Mouse (Mus musculus): ENCODE measurements around the gene Slc16a13. TPM values are rescaled to one million over a fixed set of nuclear protein-coding genes. Genes with fewer than 3 reads are reported as not detected.

Slc16a13 gene
- total and polyA plus RNA-seq, 2 experiments: 1.3 to 3.3 TPM

GRCm38 (mm10) chr11:70193354-70194285, 27.2 kb downstream of the Slc16a13 start:
- H3K79me2 ChIP-seq (ENCODE audit: control insufficient read depth, insufficient read depth, low read length): no peaks in the 10 kb centered on the region
- no peaks in the 10 kb centered on the region for H3K27me3 ChIP-seq (ENCODE audit: control insufficient read depth, insufficient read depth, low read length)
- H3K4me1 ChIP-seq (ENCODE audit: control insufficient read depth, insufficient read depth, low read length): peaks cover 2% of the 10 kb centered on the region; the same call in 1 of the 2 replicates
- no peak for DNase-seq (ENCODE audit: extremely low read depth, low read depth, low spot score)
- WGBS: 68% methylated on average over 11 of the region's 11 CpGs
- H3K9ac ChIP-seq (ENCODE audit: low read depth, low read length): no peak overlapping the region
- no peak overlapping the region for H3K27ac ChIP-seq (replicated peaks; ENCODE audit: insufficient read depth, low read depth, low read length)
- no peaks in the 10 kb centered on the region for H3K36me3 ChIP-seq (ENCODE audit: control insufficient read depth, insufficient read depth, low read length)
- H3K4me3 ChIP-seq (ENCODE audit: insufficient read depth, low read depth, low read length): no peak overlapping the region
- TF ChIP-seq POLR2A (IDR thresholded peaks at IDR 0.05; ENCODE audit: extremely low read depth, insufficient read depth, low read length) (no peak), CTCF (IDR thresholded peaks at IDR 0.05; ENCODE audit: low read depth, low read length) (no peak)

DNA sequence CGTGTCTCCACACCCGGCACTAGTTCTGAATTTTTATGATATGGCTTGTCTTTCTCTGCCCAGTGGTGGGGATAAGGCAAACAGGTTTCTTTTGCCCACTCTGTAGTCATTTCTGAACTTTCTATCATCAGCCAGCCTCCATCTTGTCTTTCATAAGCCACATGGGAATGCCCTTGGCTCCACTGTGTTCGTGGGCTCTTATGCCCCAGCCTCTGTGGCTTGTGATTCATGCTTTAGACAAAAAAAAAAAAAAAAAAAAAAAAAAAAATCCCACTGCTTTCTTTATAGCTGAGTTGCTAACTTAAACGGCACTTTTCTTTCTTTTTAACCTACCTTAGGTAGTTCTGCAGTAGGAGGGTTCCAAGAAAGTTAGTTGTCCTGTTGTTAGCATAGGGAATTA, 28.7 kb downstream of the Slc16a13 start:
- no peak overlapping the region for H3K9ac ChIP-seq (ENCODE audit: low read depth, low read length)
- H3K4me3 ChIP-seq (ENCODE audit: insufficient read depth, low read depth, low read length): no peak overlapping the region
- no peaks in the 10 kb centered on the region for H3K36me3 ChIP-seq (ENCODE audit: control insufficient read depth, insufficient read depth, low read length)
- H3K4me1 ChIP-seq (ENCODE audit: control insufficient read depth, insufficient read depth, low read length): peaks cover 2% of the 10 kb centered on the region; the same call in 1 of the 2 replicates
- 84% methylated on average over 4 of the region's 4 CpGs for WGBS
- no peak for DNase-seq (ENCODE audit: extremely low read depth, low read depth, low spot score)
- H3K79me2 ChIP-seq (ENCODE audit: control insufficient read depth, insufficient read depth, low read length): no peaks in the 10 kb centered on the region
- no peak overlapping the region for H3K27ac ChIP-seq (replicated peaks; ENCODE audit: insufficient read depth, low read depth, low read length)
- H3K27me3 ChIP-seq (ENCODE audit: control insufficient read depth, insufficient read depth, low read length): no peaks in the 10 kb centered on the region
- TF ChIP-seq POLR2A (IDR thresholded peaks at IDR 0.05; ENCODE audit: extremely low read depth, insufficient read depth, low read length) (no peak), CTCF (IDR thresholded peaks at IDR 0.05; ENCODE audit: low read depth, low read length) (no peak)

DNA sequence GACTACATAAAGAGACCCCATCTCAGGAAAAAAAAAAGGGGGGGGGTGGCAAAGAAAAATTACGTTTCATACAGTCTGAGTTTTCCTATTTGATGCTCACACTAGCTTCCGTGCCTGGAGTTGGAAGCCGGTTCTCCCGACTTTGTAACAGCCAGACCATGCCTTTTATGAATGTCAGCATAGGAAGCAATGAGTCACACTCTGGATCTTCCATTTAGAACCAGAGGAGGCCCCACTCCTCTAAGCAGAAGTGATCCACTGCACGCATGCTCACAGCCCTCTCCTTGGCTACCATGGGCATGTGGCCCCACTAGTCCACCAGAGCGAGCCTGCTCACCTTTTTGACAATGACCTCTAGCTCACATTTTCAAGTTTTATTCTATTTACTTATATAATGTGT, 29.7 kb downstream of the Slc16a13 start:
- H3K4me3 ChIP-seq (ENCODE audit: insufficient read depth, low read depth, low read length): no peak overlapping the region
- 89% methylated on average over 6 of the region's 6 CpGs for WGBS
- TF ChIP-seq CTCF (IDR thresholded peaks at IDR 0.05; ENCODE audit: low read depth, low read length) (no peak), POLR2A (IDR thresholded peaks at IDR 0.05; ENCODE audit: extremely low read depth, insufficient read depth, low read length) (no peak)

GRCm38 (mm10) chr11:70189319-70190134, 31.3 kb downstream of the Slc16a13 start:
- peaks cover 2% of the 10 kb centered on the region; the same call in 1 of the 2 replicates for H3K4me1 ChIP-seq (ENCODE audit: control insufficient read depth, insufficient read depth, low read length)
- no peaks in the 10 kb centered on the region for H3K27me3 ChIP-seq (ENCODE audit: control insufficient read depth, insufficient read depth, low read length)
- H3K27ac ChIP-seq (replicated peaks; ENCODE audit: insufficient read depth, low read depth, low read length): no peak overlapping the region
- no peaks in the 10 kb centered on the region for H3K79me2 ChIP-seq (ENCODE audit: control insufficient read depth, insufficient read depth, low read length)
- TF ChIP-seq POLR2A (IDR thresholded peaks at IDR 0.05; ENCODE audit: extremely low read depth, insufficient read depth, low read length): no peak
- WGBS: 84% methylated on average over 28 of the region's 28 CpGs
- no peak for DNase-seq (ENCODE audit: extremely low read depth, low read depth, low spot score)
- no peak overlapping the region for H3K4me3 ChIP-seq (ENCODE audit: insufficient read depth, low read depth, low read length)
- no peak overlapping the region for H3K9ac ChIP-seq (ENCODE audit: low read depth, low read length)
- H3K36me3 ChIP-seq (ENCODE audit: control insufficient read depth, insufficient read depth, low read length): no peaks in the 10 kb centered on the region

More for the DNA sequence above, 29.7 kb downstream of the Slc16a13 start:
- Histone ChIP-seq H3K36me3 (ENCODE audit: control insufficient read depth, insufficient read depth, low read length) (no peaks in the 10 kb centered on the region), H3K79me2 (ENCODE audit: control insufficient read depth, insufficient read depth, low read length) (no peaks in the 10 kb centered on the region), H3K4me1 (ENCODE audit: control insufficient read depth, insufficient read depth, low read length) (peaks cover 2% of the 10 kb centered on the region; the same call in 1 of the 2 replicates), H3K27me3 (ENCODE audit: control insufficient read depth, insufficient read depth, low read length) (no peaks in the 10 kb centered on the region), H3K27ac (replicated peaks; ENCODE audit: insufficient read depth, low read depth, low read length) (no peak overlapping the region), H3K9ac (ENCODE audit: low read depth, low read length) (no peak overlapping the region)
- DNase-seq (ENCODE audit: extremely low read depth, low read depth, low spot score): no peak

- Histone ChIP-seq H3K4me1 (ENCODE audit: control insufficient read depth, insufficient read depth, low read length) (no peaks in the 10 kb centered on the region), H3K79me2 (ENCODE audit: control insufficient read depth, insufficient read depth, low read length) (no peaks in the 10 kb centered on the region), H3K27me3 (ENCODE audit: control insufficient read depth, insufficient read depth, low read length) (no peaks in the 10 kb centered on the region), H3K36me3 (ENCODE audit: control insufficient read depth, insufficient read depth, low read length) (no peaks in the 10 kb centered on the region), H3K4me3 (ENCODE audit: insufficient read depth, low read depth, low read length) (no peak overlapping the region), H3K27ac (replicated peaks; ENCODE audit: insufficient read depth, low read depth, low read length) (no peak overlapping the region), H3K9ac (ENCODE audit: low read depth, low read length) (no peak overlapping the region)
- TF ChIP-seq POLR2A (IDR thresholded peaks at IDR 0.05; ENCODE audit: extremely low read depth, insufficient read depth, low read length) (no peak), CTCF (IDR thresholded peaks at IDR 0.05; ENCODE audit: low read depth, low read length) (no peak)
- no peak for DNase-seq (ENCODE audit: extremely low read depth, low read depth, low spot score)
- WGBS: 65% methylated on average over 7 of the region's 7 CpGs
Observed at GRCm38 (mm10) chr11:70185120-70185519, 35.7 kb downstream of the Slc16a13 start.
